Mouse (Mus musculus) fibroblast of lung, adult 2 months (primary cell): ENCODE data around the gene Hdac11.
"Not testable (repeated sequence)": the region's sequence is repeated elsewhere in the genome, so short reads cannot be mapped to it uniquely, and the experiment has no call there.

ENCODE experiments used
- DNase-seq: peaks from one replicate; pipeline ENCODE4 v3.0.0-alpha.2; 2011; ENCODE audit warnings: low read depth

Gene Hdac11

DNA sequence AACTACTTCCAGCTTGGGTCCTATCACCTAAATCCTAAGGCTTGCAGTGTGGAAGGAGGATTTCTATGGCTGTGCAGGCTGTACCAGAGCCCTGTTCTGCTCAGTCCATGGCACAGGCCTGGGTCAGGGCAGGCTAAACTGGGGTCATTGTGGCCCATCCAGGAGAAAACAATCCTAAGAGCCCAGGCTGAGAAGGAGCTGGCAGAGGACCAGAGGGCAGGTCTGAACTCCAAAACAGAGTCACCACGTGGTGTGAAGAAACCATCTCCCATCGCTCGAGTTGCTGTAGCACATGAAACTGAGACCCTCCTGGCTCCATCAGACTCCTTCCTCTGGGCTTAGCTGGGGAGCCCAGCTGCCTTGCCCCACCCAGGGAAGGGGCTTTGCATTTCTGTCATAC is 48.9 kb downstream of the Hdac11 start:
- DNase-seq = no peak

DNA sequence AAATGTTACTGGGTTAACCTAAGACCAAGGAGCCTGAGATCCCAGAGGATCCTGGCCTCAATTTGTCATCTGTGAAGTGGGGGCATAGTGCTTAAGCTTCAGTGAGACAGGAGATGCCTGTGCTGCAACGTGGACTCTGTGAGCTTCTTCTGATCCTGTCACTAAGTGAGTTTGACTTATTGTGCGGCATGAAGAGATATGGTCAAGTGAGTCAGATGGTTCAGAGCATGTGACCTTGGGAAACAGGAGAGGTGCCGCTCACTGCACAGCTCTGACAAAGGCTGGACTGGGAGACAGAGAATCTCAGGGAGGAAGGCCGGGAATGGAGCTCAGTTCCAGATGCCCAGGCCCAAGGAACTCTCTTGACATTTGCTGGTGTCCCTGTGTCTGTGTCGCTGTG is 49.3 kb downstream of the Hdac11 start:
- no peak for DNase-seq

DNA sequence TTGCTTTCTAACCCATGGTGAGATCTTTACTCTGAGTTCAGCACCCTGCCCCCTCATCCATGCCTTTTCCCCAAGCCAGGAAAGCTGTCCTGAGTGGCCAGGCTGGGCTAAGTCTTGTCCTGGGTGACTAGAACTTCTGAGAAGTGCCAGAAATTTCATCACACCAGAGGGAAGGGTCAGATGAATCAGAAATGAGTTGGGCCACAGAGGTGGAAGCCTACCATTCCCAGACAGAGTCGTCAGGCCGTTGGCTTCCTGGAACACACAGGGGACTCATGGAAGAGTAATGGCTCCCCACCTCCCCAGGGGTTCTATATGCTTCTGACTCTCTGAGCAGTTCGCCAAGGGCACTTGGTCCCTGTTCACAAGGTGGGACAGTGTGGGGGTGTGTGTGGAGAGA is 51.0 kb downstream of the Hdac11 start:
- peak; percentile 96 for DNase-seq

DNA sequence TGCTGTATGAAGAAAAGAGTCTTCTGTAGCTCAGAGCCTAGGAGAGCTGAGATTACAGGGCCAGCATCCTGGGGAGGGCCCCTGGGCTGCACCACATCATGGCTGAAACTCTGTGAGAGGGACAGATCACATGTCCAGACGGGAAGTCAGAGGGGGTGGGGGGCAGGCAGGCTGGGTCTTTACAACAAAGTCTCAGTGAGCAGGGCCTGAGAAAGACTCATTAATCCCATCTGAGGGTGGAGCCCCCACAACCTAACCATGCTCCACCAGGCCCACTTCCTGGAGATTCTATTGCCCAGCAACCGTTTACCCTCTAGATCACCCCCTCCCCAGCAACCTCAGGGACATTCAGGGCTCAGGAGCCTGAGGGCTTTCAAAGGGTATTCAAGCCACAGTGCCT is 53.3 kb downstream of the Hdac11 start:
- no peak for DNase-seq

DNA sequence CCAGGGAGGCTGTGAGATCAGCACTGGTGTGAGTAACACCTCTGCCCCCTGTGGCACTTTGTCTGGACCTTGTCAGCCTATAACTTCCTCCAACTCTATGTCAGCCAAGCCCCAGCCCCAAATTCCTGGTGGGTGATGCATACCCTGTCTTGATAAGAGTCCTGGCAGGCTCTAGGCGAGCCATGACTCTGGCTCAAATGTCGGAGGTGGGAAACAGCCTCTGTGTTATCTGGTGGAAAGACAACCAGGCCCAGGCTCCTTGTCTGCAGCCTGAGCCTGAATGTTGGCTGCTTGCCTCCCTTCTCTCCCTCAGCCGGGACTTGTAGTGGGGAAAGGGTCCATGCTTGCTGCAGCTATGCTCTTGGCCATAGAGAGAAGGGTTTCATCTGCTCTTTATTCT is 54.4 kb downstream of the Hdac11 start:
- no peak for DNase-seq

DNA sequence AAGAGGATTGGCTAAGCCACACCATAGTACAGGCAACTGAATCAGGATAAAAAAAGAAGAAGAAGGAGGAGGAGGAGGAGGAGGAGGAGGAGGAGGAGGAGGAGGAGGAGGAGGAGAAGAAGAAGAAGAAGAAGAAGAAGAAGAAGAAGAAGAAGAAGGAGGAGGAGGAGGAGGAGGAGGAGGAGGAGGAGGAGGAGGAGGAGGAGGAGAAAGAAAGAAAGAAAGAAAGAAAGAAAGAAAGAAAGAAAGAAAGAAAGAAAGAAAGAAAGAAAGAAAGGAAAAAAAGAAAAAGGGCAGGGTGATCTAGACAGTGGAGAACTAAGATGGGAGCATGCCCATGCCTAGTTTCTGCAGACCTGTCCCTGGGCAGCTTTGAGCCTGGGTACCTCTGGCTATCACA is 55.7 kb downstream of the Hdac11 start, which contains the start of gene Fbln2:
Gene Fbln2 (plus strand): TSS at position 301 of the 400 bp plus-strand sequence.
- not testable (repeated sequence) for DNase-seq

DNA sequence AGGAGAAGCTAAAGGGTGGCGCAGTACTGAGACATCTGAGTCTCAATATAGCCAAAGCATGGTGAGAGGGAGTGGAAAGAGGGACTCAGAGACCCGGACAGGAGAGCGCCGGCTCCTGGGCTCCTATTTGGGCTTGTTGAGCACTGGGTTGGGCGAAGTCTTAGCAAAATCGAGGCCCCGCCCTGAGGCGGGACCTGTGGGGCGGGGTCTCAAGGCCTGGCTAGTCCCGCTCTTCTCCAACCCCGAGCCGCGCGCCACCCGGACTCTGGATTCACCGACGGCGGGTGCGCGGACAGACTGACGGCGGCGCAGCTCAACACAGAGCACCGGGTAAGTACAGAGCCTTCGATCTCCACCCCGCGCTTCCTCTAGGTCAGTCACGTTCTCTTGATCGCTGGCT is 56.1 kb downstream of the Hdac11 start:
- peak; percentile 83 for DNase-seq

DNA sequence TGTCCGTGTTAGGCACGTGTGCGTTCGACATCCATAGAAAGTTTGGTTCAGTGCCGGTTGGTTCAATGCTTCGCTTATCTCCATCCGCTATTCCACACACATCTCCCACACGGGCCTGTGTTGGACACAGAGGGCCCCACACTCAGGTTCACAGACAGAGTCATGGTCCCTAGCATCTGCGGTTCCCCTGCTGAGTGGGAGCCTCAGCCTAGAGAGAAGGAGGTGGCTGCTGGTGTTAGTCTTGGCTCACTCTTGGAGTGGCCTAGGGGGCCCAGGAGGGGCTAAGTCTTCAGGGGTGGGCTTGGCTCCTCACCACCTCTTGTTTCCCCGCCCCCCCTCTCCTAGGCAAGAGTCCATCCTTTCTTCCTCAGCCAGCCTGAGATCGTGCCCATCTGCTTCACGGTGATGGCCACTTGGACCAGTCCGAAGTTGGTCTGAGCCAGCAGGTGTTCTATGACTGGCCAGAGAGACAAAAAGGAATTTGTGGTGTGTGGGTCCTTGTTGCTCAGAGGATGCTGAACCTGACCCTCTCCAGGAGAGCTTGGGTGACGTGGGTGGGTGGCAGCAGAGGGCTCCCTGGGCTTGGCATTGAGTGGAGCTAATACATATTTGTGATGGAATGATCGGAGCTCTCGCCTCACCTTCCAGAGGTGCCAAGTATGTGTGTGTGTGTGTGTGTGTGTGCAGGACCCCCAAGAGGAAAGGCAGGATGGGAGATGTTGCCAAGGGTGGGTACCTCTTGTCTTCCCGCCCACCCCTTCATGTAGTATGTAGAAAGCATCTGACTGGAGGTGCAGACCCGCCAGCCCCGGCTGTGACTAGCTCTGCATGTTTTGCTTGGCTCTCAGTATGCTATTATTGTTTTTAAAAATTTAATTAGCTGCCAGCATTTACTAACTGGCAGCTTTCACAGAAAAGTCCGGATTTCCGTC is 57.1 kb downstream of the Hdac11 start:
- DNase-seq = no peak

DNA sequence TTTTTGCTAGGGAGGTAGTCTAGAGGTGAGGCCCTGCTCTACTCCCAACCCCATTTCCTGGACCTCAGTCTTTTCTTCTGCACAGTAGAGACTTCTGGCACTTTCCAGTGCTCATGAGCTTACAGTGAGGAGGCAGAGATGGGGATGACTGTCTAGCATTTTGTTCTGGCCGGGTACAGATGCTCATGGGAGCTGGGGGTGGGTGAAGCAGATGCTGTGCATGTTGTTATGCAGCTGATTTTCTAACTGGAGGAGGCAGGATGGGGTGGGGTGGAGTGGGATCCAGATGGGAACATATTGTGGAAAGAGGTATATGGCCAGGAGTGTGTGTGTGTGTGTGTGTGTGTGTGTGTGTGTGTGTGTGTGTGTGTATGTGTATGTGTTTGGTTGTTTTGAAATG is 59.0 kb downstream of the Hdac11 start:
- no peak for DNase-seq

DNA sequence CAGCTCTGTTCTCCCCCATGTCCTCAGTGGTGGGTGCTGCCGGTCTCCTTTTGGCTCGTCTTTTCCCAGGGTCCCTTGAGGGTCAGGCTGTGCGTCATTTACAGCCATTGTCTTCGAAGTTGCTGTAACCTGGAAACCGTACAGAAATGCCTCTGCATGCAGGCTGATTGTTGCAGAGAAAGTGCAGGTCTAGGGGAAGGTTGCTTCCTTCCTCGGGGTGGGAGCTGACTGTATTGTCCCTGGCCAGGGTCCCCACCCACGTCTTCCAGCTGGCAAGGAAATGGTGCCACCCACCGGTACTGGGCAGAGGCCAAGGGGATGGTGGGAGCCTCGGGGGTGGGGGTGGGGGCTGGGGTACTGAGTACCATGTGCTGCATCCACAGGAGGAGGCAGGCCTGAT is 62.0 kb downstream of the Hdac11 start:
- no peak for DNase-seq

DNA sequence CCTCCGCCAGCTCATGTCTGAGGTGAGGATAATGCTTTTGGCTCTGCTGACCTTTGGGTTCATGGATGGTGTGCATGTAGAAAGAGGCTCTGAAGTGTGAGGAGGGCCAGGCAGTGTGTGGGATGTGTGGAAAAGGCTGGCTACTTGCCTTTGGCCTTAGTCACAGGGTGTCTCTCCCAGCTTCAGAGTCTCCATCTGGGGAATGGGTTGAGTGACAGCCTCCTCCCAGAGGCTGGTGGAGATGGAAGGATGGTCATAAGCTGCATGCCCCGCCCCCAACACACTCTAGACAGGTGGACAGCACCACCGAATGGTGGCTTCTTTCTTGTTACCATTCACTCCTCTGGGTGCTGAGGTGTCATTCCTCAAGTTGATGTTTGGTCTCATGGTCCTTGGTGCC is 62.4 kb downstream of the Hdac11 start:
- DNase-seq = no peak

DNA sequence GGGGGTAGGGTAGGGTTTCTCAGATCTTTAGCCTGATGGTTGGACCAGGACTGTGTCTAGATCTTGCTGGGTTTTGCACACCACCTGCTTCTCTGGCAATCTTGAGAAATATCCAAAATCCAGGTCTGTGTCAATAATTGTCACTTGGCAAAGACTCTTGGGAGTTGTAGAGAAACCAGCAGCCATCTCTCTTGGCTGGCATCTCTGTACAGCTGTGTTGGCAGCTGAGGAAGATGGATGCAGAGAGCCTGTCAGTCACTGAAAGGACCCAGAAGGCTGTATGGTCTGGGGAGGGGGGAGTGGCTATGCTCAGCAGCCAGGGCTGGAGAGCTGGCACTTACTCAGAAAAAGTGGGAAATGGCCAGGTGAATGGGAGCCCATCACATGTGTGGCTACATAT is 63.6 kb downstream of the Hdac11 start:
- no peak for DNase-seq

DNA sequence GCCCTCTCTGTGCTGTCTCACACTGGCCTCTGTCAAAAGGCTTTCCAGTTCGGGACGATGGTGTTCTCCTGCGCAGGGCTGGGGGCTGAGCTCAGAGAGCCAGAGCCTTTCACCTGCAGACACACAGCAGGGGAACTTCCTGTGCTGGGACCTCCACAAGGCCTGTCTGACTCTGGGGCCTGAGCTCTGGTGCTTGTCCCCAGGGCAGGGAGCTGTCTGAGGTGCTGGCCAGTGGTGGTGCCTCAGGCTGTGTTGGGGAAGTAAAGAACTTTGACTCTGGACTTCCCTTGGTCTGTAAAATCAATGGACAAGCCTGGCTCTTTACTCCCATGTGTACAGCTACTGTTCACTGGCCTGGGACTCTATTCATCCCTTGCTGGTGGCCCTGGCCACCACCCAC is 64.6 kb downstream of the Hdac11 start:
- DNase-seq = no peak

DNA sequence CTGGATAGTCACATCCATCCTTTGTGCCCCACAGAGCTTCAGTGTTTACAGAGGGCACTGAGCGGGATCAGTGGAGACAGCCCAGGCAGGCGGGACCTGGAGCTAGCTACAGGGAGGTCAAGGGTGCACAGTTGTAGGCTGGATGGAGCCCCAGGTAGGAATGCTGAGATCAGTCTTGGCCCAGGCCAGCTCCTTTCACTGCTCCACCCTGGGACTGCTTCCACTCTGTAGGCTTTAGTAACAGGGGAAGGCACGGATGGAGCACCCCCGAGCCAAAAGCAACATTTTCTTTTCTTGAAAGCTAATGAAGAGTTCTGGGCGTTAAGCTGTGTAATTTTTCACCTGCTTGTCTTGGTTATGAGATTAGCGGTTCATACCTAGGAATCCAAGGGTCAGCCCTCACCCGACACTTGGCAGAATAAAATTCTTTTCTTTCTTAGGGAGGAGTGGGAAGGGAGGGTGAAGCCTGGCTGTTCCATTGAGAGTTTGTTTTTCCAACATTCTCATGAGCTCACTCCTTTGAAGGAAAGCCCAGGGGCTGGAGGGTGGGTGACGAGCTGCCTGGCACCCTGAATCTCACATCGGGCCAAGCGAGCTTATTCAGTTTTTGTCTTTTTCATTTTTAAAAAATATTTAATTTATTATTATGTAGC is 66.4 kb downstream of the Hdac11 start:
- DNase-seq = no peak
